Mouse (Mus musculus): Measurements from ENCODE around the gene Thoc3. TPM values are rescaled to one million over a fixed set of nuclear protein-coding genes. Genes with fewer than 3 reads are reported as not detected.
A peak's percentile ranks its signal among the peaks of the same experiment; 100 is the strongest.

Thoc3 gene
- polyA plus RNA-seq, 1 experiment from 2014 or later: 155 TPM

- Histone ChIP-seq H3K4me3 (ENCODE audit: low read depth, low read length) (no peak overlapping the region), H3K36me3 (ENCODE audit: insufficient read depth) (no peaks in the 10 kb centered on the region), H3K4me1 (ENCODE audit: insufficient read depth) (peaks cover 12% of the 10 kb centered on the region; the same call in 1 of the 2 replicates), H3K9me3 (ENCODE audit: low read depth, low read length) (peaks cover 5% of the 10 kb centered on the region; the same call in 1 of the 2 replicates), H3K9ac (no peak overlapping the region), H3K27me3 (ENCODE audit: insufficient read depth, low read length) (no peaks in the 10 kb centered on the region), H3K27ac (ENCODE audit: low read depth) (peak overlapping the region; percentile 26), H3K4me2 (no peak overlapping the region)
- DNase-seq (no peak), ATAC-seq (ENCODE audit: insufficient read depth) (no peak)
- no peak for TF ChIP-seq CTCF (IDR thresholded peaks at IDR 0.05; ENCODE audit: low read depth)
- whole genome bisulfite sequencing: 67% methylated on average over 10 of the region's 10 CpGs
Observed at GRCm38 (mm10) chr13:54426781-54427655, 41.6 kb downstream of the Thoc3 start.

DNA sequence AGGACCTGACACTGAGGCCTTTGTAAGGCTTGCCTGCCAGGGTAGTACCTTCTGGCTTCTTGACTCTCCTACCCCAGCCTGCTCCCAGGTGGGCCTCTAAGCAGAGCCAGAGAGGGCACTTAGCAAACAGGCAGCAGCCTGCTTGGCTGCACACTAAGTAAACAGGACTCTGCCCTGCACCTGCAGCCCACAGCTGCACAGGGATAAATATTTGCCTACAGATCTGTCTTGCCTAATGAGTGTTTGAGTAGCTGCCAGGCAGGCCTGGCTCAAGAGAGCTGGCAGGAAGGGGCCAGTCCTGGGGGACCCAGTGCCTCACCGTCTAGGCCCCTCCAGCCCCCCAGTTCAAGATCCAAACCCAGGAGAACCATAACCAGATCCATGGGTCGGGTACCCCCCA is 43.4 kb downstream of the Thoc3 start:
- H3K27me3 ChIP-seq (ENCODE audit: insufficient read depth, low read length): no peaks in the 10 kb centered on the region
- ATAC-seq (ENCODE audit: insufficient read depth) (peak; percentile 96), DNase-seq (peak; percentile 80)
- TF ChIP-seq CTCF (IDR thresholded peaks at IDR 0.05; ENCODE audit: low read depth): no peak
- H3K4me1 ChIP-seq (ENCODE audit: insufficient read depth): peaks cover 12% of the 10 kb centered on the region; the same call in 1 of the 2 replicates
- no peak overlapping the region for H3K9ac ChIP-seq
- H3K36me3 ChIP-seq (ENCODE audit: insufficient read depth): no peaks in the 10 kb centered on the region
- no peak overlapping the region for H3K4me3 ChIP-seq (ENCODE audit: low read depth, low read length)
- peaks cover 5% of the 10 kb centered on the region; the same call in 1 of the 2 replicates for H3K9me3 ChIP-seq (ENCODE audit: low read depth, low read length)
- peak overlapping the region; percentile 91 for H3K27ac ChIP-seq (ENCODE audit: low read depth)
- 6% methylated on average over 2 of the region's 2 CpGs for WGBS
- H3K4me2 ChIP-seq: no peak overlapping the region

DNA sequence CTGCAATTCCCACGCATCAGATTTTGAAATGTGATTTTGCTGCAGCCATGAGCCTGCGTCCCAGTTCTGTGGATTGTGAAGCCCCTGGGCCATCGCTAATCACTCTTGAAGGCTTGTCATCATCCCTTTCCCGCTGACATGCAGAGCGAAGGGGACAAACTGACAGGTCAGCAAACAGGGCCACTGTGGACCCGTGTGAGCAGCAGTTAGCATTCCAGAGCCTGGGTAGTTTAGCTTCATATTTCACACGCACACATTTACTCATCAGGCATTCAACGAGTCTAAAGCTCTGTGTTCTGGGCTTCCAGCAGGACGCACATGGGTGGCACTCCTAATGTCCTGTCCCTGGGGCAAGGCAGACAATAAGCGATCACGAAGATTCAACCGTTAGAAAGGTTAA is 48.4 kb downstream of the Thoc3 start:
- H3K4me1 ChIP-seq (ENCODE audit: insufficient read depth): peaks cover 8% of the 10 kb centered on the region; the same call in 1 of the 2 replicates
- no peak for TF ChIP-seq CTCF (IDR thresholded peaks at IDR 0.05; ENCODE audit: low read depth)
- H3K4me2 ChIP-seq: no peak overlapping the region
- no peak overlapping the region for H3K27ac ChIP-seq (ENCODE audit: low read depth)
- no peak overlapping the region for H3K9ac ChIP-seq
- no peaks in the 10 kb centered on the region for H3K36me3 ChIP-seq (ENCODE audit: insufficient read depth)
- DNase-seq (no peak), ATAC-seq (ENCODE audit: insufficient read depth) (no peak)
- H3K9me3 ChIP-seq (ENCODE audit: low read depth, low read length): peaks cover 5% of the 10 kb centered on the region; the same call in 1 of the 2 replicates
- H3K4me3 ChIP-seq (ENCODE audit: low read depth, low read length): no peak overlapping the region
- 70% methylated on average over 12 of the region's 12 CpGs for WGBS
- no peaks in the 10 kb centered on the region for H3K27me3 ChIP-seq (ENCODE audit: insufficient read depth, low read length)

DNA sequence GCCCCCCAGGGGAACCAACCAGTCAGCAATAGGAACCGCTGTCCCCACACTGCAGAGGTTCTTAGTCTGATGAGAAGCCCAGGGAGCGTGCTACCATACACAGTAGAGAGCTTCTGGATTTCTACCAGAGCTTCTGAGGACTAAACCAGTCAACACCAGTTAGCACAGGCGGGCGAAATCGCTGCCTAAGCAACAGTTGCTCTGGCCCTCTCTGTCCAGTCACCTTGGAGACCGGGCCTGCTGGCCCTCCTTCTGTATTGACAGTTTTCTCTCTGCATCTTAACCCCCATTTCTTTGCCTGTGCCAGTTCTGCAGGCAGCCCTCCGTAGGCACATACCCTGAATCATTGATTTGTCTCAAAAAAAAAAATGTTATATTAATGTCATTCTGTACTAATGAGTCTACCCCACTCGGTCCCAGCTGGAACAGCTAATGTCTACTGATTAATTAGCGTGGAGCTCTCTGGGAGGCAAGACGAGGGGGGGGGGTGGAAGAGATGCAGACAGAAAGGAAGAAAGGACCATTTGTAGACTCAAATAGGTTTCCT is 49.8 kb downstream of the Thoc3 start:
- no peaks in the 10 kb centered on the region for H3K36me3 ChIP-seq (ENCODE audit: insufficient read depth)
- no peak for ATAC-seq (ENCODE audit: insufficient read depth)
- 65% methylated on average over 10 of the region's 10 CpGs for WGBS
- H3K9ac ChIP-seq: no peak overlapping the region
- H3K4me3 ChIP-seq (ENCODE audit: low read depth, low read length): no peak overlapping the region
- no peak for DNase-seq
- no peak for TF ChIP-seq CTCF (IDR thresholded peaks at IDR 0.05; ENCODE audit: low read depth)
- H3K27me3 ChIP-seq (ENCODE audit: insufficient read depth, low read length): no peaks in the 10 kb centered on the region
- peaks cover 5% of the 10 kb centered on the region; the same call in 1 of the 2 replicates for H3K9me3 ChIP-seq (ENCODE audit: low read depth, low read length)
- no peak overlapping the region for H3K27ac ChIP-seq (ENCODE audit: low read depth)
- no peaks in the 10 kb centered on the region for H3K4me1 ChIP-seq (ENCODE audit: insufficient read depth)
- no peak overlapping the region for H3K4me2 ChIP-seq

- no peak overlapping the region for H3K4me2 ChIP-seq
- no peaks in the 10 kb centered on the region for H3K36me3 ChIP-seq (ENCODE audit: insufficient read depth)
- H3K9me3 ChIP-seq (ENCODE audit: low read depth, low read length): no peaks in the 10 kb centered on the region
- DNase-seq (no peak), ATAC-seq (ENCODE audit: insufficient read depth) (no peak)
- no peak overlapping the region for H3K27ac ChIP-seq (ENCODE audit: low read depth)
- TF ChIP-seq CTCF (IDR thresholded peaks at IDR 0.05; ENCODE audit: low read depth): no peak
- no peaks in the 10 kb centered on the region for H3K4me1 ChIP-seq (ENCODE audit: insufficient read depth)
- H3K27me3 ChIP-seq (ENCODE audit: insufficient read depth, low read length): no peaks in the 10 kb centered on the region
- H3K4me3 ChIP-seq (ENCODE audit: low read depth, low read length): no peak overlapping the region
- 91% methylated on average over 4 of the region's 4 CpGs for WGBS
- no peak overlapping the region for H3K9ac ChIP-seq
Observed at GRCm38 (mm10) chr13:54415059-54415458, 53.6 kb downstream of the Thoc3 start.

- WGBS: 66% methylated on average over 4 of the region's 4 CpGs
- no peaks in the 10 kb centered on the region for H3K9me3 ChIP-seq (ENCODE audit: low read depth, low read length)
Observed at GRCm38 (mm10) chr13:54412721-54413120, 55.9 kb downstream of the Thoc3 start.

GRCm38 (mm10) chr13:54412236-54412635 is 56.4 kb downstream of the Thoc3 start:
- 0 out of 2 replicates have a peak, but pooled peaks have one; percentile 62 for ATAC-seq (ENCODE audit: insufficient read depth)
- no peak overlapping the region for H3K27ac ChIP-seq (ENCODE audit: low read depth)
- DNase-seq: peak; percentile 50
- no peaks in the 10 kb centered on the region for H3K9me3 ChIP-seq (ENCODE audit: low read depth, low read length)
- WGBS: 15% methylated on average over 7 of the region's 7 CpGs
- no peaks in the 10 kb centered on the region for H3K27me3 ChIP-seq (ENCODE audit: insufficient read depth, low read length)
- TF ChIP-seq CTCF (IDR thresholded peaks at IDR 0.05; ENCODE audit: low read depth): no peak
- no peak overlapping the region for H3K9ac ChIP-seq
- H3K4me1 ChIP-seq (ENCODE audit: insufficient read depth): no peaks in the 10 kb centered on the region
- no peak overlapping the region for H3K4me2 ChIP-seq
- H3K4me3 ChIP-seq (ENCODE audit: low read depth, low read length): no peak overlapping the region
- no peaks in the 10 kb centered on the region for H3K36me3 ChIP-seq (ENCODE audit: insufficient read depth)

More at GRCm38 (mm10) chr13:54412721-54413120, 55.9 kb downstream of the Thoc3 start:
- H3K4me3 ChIP-seq (ENCODE audit: low read depth, low read length): no peak overlapping the region
- no peak for TF ChIP-seq CTCF (IDR thresholded peaks at IDR 0.05; ENCODE audit: low read depth)
- ATAC-seq (ENCODE audit: insufficient read depth) (no peak), DNase-seq (no peak)
- H3K27ac ChIP-seq (ENCODE audit: low read depth): no peak overlapping the region
- no peaks in the 10 kb centered on the region for H3K27me3 ChIP-seq (ENCODE audit: insufficient read depth, low read length)
- no peaks in the 10 kb centered on the region for H3K36me3 ChIP-seq (ENCODE audit: insufficient read depth)
- no peak overlapping the region for H3K4me2 ChIP-seq
- H3K9ac ChIP-seq: no peak overlapping the region
- no peaks in the 10 kb centered on the region for H3K4me1 ChIP-seq (ENCODE audit: insufficient read depth)

Data from lung, embryonic 14.5 days (tissue).